Mouse (Mus musculus) G1E (cell line): ENCODE measurements around the gene Gif.

Experiments used
- CTCF ChIP-seq: IDR thresholded peaks from 2 replicates; pipeline ENCODE4 v1.5.1; 2012; ENCODE audit warnings: low read depth, low read length, inconsistent platforms, mixed read lengths
- GATA1 ChIP-seq: IDR thresholded peaks from 2 replicates; pipeline ENCODE4 v1.6.1; 2012; ENCODE audit warnings: borderline replicate concordance, low read length, inconsistent platforms, mixed read lengths
- GATA2 ChIP-seq: IDR thresholded peaks from 2 replicates; pipeline ENCODE4 v1.6.1; 2012; ENCODE audit warnings: low read depth, low read length, inconsistent platforms, borderline replicate concordance
- TAL1 ChIP-seq: conservative IDR thresholded peaks from 2 replicates; pipeline ENCODE4 v1.6.1; 2012; ENCODE audit warnings: low read depth, low read length, inconsistent platforms, mixed read lengths

- TF ChIP-seq CTCF (no peak), GATA1 (no peak), TAL1 (no peak), GATA2 (no peak)
Observed at GRCm38 (mm10) chr19:11785409-11786154, 38.2 kb downstream of the Gif start.
